ENCODE assay signal across 16 mouse cellular contexts in genomic region chr6:8524717-8525116, GRCm38 (mm10).
"Had no signal": no experiment of that assay in that cellular context is flagged by ENCODE, and none has a peak within 500 bp of the region (broad histone marks: within the 10 kb centered on the region; RNA-seq: fewer than 3 reads in every experiment).

No protein-coding gene starts in this region.

- H3K36me3 ChIP-seq: kidney, embryonic 15.5 days; limb, embryonic 15.5 days; liver, embryonic 12.5 days; midbrain, embryonic 15.5 days; neural tube, embryonic 12.5 days; stomach, embryonic 15.5 days had no signal

- DNase-seq: kidney, adult 2 months; kidney, postnatal 14 days; layer of hippocampus, adult 9-11 months; layer of hippocampus, postnatal 36 days; lung, embryonic 14.5 days; lung, postnatal 10 days; lung, postnatal 4 days; right cerebral cortex, postnatal 14 days; thymus, adult 2 months; thymus, postnatal 36 days had no signal

- ATAC-seq: liver, embryonic 12.5 days; midbrain, embryonic 15.5 days had no signal

- H3K9ac ChIP-seq: kidney, embryonic 15.5 days; limb, embryonic 15.5 days; liver, embryonic 12.5 days; lung, embryonic 14.5 days; midbrain, embryonic 15.5 days; neural tube, embryonic 12.5 days; stomach, embryonic 15.5 days had no signal

- H3K4me3 ChIP-seq: kidney, embryonic 15.5 days; limb, embryonic 15.5 days; liver, embryonic 12.5 days; midbrain, embryonic 15.5 days; neural tube, embryonic 12.5 days; stomach, embryonic 15.5 days had no signal

- H3K4me1 ChIP-seq: kidney, embryonic 15.5 days; limb, embryonic 15.5 days; midbrain, embryonic 15.5 days; neural tube, embryonic 12.5 days; stomach, embryonic 15.5 days had no signal

- H3K4me2 ChIP-seq: kidney, embryonic 15.5 days; limb, embryonic 15.5 days; liver, embryonic 12.5 days; lung, embryonic 14.5 days; midbrain, embryonic 15.5 days; neural tube, embryonic 12.5 days; stomach, embryonic 15.5 days had no signal

- H3K27me3 ChIP-seq: kidney, embryonic 15.5 days; limb, embryonic 15.5 days; liver, embryonic 12.5 days; midbrain, embryonic 15.5 days; neural tube, embryonic 12.5 days; stomach, embryonic 15.5 days had no signal

- H3K27ac ChIP-seq: kidney, embryonic 15.5 days; limb, embryonic 15.5 days; liver, embryonic 12.5 days; midbrain, embryonic 15.5 days; neural tube, embryonic 12.5 days; stomach, embryonic 15.5 days had no signal

- H3K9me3 ChIP-seq: kidney, embryonic 15.5 days; limb, embryonic 15.5 days; liver, embryonic 12.5 days; midbrain, embryonic 15.5 days; neural tube, embryonic 12.5 days; stomach, embryonic 15.5 days had no signal
